Mouse (Mus musculus) layer of hippocampus, adult 11-12 months (tissue): ENCODE measurements around the gene Meox2.
"Not testable (repeated sequence)": the region's sequence is repeated elsewhere in the genome, so short reads cannot be mapped to it uniquely, and the experiment has no call there.

Source experiments
- DNase-seq: peaks from one replicate; pipeline ENCODE4 v3.0.0; 2022; ENCODE audit warnings: low spot score

The Meox2 gene

DNA sequence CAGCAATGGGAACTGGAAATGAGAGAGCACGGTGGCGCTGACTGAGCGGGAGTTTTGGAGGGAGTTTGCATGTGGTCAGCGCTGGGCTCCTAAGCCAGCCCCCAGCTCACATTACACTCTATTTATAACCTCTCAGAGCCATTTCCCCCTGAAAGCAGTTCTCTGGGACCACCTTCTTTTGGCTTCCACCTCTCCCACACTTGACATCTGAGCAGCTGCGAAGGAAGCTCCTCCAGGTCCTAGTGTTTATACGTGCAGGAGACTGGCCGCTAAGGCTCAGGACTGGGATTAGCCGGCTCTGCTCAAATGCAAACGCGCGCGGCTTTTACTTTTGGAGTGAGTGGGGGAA lies at the start of gene Meox2:
TSS of gene Meox2 (plus strand) at position 151 of the 349 bp plus-strand sequence.
- DNase-seq = no peak

DNA sequence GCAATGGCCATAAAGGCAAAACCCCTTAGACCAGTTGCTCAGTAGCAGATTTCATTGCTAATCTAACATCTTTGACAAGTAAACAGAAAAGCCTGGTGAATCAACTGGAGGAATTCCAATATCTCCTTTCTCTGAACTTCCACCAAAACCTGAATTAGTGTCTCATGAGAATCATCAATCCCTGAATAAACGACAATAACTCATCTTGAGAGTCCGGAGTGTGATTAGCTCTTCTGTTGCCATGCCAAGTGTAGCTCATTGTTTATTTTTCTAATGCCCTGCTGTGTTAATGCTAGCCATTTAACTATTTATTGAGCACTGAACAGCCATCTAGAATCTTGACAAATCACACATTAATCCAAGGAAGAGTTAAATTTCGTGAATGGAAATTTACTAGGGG lies 35.7 kb upstream of the Meox2 start:
- no peak for DNase-seq

DNA sequence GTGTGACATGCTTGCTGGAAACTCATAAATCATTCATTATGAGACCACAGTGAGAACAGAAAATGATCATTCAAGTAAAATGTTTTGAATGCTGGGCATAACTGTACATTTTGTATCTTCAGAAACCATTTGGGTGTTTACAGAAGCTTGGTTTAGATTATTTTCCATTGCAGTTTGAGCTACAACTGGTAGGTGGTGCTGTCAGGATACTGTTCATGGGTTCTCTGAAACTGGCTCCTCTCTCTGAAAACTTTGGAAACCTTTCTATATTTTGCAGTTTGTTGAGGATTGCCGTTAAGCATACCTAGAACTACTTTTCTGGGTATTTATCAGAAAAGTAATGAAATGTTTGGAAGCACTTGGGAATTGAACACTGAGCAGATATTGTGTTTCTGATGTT lies 31.0 kb upstream of the Meox2 start:
- no peak for DNase-seq

DNA sequence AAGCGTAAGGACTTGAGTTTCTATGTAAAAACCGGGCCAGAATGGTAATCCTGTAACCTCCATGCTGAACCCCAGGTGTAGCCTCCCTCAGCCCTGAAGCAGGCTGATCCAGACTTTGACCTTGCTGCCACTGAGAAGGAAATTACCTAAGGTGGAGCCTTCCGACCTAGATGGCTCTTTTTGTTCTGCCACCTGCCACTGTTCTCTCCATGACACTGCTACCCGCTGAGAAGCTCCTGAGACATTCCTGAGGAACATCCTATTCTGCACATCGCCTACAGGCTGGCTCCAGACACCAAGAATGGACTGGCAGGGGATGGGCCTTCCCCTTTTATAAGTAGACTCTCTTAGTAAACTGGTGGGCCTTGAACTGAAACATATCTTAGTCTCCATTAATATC lies 28.3 kb upstream of the Meox2 start:
- DNase-seq = not testable (repeated sequence)

DNA sequence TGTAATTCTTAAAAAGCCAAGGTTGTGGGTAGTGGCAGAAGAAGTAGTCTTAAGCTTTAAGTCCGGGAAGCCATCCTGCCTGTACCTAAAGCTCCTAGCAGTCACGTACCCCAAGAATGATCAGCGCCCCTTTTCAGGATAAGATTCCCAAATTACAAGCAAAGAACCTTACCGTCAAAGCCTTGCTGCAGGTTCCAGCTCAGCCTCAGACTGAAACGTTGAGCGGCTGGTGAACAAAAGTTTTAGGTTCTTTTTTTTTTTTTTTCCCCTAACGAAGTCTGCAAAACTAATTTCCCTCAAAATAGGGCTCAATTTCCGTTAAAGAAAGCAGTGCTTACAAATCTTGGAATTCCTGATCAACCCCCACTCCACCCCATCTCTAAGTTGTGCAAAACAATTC lies 1.8 kb upstream of the Meox2 start:
- no peak for DNase-seq

DNA sequence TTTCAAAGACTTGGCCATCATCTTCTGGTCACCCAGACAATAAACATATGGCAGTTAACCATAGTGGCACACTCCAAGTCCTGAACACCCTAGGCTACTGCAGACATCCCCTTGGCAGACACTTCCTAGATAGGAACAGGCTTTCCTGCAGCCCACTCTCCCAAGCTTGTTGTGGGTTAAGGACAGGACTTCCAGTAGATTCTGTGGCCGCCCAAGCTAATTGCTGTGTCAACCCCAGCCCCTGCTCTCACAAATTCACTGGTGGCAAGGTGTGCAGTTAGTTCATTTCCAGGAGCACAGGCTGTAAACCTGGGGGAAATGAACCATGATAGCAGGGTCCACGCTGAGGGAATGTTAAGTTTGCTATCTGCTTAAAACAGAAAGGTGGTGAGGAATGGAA lies 1.2 kb upstream of the Meox2 start:
- DNase-seq = no peak

DNA sequence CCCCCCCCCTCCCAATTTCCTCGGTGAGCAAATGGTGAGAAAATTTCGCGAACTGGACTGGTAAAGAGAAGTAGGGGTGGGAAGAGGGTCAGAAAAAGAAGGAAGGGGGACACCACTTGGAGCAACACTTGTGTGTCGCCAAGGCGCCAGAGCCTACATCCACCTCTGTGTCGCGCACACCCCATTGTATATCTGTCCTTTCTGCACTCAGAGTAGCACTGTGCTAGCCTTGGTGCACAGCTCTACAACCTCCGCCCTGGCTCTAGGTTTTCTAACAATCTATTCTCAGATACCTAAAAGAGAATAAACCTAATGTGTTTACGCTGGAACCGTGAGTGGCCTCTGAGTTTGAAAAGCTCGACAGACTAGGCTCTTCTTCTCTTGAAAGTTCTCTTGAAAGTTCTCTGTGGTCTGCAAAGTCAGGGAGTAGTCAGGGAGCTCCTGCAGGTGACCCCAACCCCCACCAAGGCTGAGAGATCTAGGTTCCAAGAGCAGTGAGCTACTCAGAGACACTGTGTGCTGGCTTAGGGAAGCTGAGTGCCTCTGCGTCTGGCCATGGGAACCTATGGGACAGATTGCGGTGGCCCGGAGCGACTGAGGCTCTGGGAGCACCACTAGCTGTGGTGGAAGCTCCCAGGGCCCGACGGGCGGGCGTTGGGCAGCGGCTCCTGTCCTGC lies 489 bp upstream of the Meox2 start:
- no peak for DNase-seq

DNA sequence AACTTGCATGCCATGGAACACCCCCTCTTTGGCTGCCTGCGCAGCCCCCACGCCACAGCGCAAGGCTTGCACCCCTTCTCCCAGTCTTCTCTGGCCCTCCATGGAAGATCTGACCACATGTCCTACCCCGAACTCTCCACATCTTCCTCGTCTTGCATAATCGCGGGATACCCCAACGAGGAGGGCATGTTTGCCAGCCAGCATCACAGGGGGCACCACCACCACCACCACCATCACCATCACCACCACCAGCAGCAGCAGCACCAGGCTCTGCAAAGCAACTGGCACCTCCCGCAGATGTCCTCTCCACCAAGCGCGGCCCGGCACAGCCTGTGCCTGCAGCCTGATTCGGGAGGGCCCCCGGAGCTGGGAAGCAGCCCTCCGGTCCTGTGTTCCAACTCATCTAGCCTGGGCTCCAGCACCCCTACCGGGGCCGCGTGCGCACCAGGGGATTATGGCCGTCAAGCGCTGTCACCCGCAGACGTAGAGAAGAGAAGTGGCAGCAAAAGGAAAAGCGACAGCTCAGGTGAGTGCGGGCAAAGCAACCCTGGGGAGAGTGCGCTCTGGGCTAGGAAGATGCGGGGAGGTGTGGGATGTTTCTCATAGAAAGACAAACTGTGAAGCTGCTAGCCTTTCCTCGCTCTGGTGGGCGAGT lies 606 bp downstream of the Meox2 start:
- DNase-seq = no peak

DNA sequence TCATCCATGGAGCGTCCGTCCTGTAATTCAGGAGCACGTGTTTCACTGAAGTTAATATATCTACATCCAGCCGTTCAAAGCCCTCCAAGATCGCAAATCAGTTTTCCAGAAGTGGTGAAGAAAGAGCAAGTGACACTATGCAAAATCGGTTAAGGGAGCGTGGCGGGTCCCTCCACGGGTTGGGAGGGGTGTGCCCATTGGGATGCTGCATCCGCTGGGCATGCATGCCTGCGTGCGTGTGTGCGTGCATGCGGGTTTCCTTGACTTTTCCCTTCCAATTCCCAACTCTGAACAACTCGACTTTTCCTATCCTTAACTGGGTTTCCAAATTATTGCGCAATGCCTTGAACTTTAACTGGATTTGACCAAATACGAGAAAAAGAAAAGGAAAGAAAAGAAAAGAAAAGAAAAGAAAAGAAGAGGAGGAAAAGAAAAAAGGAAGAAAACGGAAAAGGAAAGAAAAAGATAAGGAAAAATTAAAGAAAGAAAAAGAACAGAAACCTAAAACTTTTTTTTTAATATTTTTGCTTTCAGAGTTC lies 1.2 kb downstream of the Meox2 start:
- no peak for DNase-seq

DNA sequence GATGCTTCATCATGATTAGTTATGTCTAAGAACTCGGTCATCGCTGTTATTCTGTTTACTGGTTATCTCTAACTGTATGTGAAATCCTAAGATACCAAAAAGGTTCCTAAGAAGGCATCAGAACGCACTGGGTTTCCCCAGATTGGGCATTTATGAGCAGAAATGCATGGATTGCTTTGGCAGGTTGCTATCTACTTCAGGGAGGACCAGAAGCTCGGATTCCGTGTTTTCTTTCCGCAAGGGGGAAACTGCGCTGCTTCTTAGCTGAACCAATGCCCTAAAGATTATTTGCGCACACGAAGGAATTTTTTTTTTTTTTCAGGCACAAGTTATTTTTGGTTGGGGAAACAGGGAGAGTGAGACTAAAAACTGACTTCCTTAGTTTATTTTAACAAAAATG lies 2.6 kb downstream of the Meox2 start:
- no peak for DNase-seq

DNA sequence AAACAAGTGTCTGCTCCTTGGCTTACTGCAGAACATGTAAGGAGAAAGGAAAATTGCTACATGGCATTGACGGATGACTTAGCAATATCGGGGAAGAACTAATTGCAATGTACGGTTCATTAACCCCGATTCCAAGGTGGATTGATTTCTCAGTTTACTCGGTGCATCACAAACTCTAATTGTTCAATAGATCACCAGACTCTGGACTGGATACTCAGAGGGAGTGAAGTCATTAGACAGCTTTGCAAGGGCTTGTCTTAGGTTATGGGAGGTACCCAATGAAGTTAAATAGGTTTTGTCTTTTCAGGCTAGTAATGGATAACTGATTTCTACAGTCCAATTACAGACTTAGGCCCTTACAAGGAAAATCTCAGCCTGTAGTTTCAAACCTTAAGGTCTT lies 10.9 kb downstream of the Meox2 start:
- DNase-seq = no peak

DNA sequence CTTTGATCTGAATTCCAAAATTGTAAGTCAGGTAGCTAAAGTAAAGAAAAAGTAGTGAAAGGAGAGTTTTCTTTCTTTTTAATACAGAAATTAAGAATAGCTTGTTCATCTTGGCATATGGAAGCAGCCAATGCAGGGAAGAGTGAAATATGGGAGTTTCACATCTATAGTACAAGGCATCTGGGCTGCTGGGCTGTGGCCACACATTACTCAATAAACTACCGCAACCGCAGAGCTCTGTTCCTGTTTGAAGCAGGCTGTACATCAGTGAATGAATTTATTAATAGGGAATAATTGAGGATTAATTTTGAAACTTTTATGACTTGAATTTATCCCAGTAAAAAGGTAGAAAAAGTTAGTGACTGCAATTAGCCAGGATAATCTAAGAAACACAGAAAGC lies 15.4 kb downstream of the Meox2 start:
- DNase-seq = no peak

DNA sequence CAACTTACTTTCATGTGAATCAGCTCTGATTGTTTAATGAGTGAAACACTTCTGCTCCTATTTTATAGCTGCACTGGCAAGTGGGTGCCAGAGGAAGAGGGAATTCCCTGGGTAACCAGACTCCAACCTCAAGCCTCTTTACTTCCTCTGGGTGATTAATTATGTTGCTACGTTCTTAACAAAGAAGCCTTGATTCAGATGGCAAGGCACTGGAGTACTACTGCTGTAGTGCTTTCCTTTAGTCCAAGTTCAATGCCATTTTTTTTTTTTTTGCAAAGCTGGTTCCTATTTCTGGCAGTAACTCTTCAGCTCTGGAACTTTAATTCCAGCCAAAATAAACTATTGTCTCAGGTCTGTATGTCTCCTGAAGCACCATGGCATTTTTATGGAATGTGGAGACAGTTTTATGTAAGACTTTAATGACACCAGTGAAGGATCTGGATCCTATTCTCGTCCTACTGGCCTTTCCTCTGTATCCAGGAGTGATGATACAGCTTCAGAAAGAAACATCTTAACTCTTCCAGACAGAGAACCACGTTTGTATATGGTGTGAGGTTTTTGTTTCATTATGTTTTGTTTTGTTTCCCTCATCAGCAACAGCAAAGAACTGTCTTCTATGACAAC lies 33.9 kb downstream of the Meox2 start:
- no peak for DNase-seq

DNA sequence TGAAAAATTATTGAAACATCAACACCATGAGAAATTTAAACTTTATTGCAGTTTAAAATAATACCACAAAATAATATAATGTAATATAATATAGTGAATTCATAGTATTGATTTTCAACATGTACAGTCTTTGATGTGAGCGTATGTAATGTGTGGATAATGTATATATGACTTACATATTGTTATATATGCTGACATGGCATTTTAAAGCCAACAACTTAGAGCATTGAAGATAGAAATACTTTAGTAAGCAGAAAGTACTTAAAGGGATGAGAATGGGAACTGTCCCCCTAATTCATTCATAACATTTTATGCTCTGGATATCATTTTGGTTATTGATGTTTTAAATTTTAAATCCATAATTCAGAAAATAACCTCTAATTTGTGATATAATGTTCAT lies 35.5 kb downstream of the Meox2 start:
- DNase-seq = no peak

DNA sequence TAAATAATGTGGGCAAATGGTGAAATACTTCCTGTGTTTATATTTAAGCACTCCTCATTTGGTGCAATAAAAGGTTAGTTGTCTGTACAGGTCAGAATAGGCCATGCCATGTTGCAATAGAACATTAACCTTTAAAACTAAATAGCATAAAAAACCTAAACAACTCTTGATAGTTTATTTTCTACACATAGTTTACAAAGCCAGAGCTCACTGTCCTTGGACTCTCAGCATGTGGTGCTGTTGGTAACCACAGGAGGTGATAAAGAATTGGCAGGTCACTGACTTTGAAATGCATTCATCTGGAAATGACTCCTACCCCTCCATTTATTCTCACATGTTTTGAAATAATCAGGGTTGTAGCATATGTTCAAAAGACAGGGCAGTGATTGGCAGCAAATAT lies 59.4 kb downstream of the Meox2 start:
- DNase-seq = no peak

DNA sequence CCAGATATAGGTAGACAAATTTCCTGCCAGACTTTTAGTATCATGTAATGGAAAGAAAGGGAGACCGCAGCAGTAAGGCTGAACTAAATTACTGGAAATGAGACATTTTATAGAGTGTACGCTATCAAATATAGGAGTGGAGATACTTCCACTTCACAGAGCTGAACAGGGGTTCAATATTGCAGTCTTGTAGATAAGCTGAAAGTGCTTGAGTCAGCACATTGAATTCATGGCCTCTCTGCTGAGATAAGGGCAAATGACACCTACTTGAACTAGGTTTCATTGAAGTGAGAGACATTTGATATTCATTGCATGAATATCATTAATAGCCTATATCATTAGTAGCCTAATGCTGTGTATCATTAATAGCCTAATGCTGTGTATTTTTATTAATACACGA lies 65.0 kb downstream of the Meox2 start:
- no peak for DNase-seq

DNA sequence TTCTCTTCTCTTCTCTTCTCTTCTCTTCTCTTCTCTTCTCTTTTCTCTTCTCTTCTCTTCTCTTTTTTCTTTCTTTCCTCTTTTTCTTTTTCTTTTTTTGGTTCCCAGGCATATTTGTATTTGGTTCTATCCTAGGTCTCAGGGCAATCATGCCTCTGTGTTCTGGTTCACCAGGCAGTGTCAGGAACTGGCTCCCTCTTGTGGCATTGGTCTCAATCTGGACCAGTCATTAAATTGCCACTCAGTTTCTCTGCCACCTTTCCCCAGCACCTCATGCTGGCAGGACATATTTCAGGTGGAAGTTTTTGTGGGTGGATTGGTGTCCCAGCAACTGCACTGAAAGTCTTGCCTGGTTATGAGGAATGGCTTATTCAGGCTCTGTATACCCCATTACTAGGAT lies 75.3 kb downstream of the Meox2 start:
- DNase-seq = no peak

DNA sequence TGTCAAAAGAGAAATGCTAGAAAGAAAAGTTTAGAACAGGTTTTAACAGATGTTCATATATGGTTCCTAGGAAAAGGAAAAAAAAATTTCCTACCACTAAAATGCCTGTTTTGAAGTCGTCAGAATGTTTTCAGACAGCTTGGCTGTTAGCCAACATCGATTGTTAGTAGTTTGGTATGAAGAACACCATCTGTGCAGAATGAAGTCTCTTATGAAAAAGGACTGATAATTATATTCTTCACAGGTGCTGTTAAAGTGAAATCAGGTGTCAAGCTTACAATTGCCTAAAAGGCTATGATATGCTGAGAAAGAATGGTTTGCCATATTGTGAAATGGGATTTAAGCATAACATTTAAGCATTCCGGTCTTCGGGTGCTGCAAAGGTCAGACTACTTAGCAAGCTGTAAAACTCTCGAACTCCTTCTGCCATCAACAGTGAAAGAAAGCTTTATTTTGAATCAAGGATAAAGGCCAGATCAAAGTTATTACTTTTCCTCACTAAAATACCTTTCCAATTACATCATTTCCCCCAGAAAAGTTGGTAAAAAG lies 80.7 kb downstream of the Meox2 start:
- no peak for DNase-seq
